Mouse (Mus musculus) forelimb bud, embryonic 11.5 days (tissue): Measurements from ENCODE around the gene Dalrd3.
"Not testable (repeated sequence)": the region's sequence is repeated elsewhere in the genome, so short reads cannot be mapped to it uniquely, and the experiment has no call there.

Source experiments
- DNase-seq: peaks from one replicate; pipeline ENCODE4 v3.0.0-alpha.2; 2012; ENCODE audit warnings: low read depth, low spot score

Gene Dalrd3

GRCm38 (mm10) chr9:108572321-108572720 lies 2.6 kb downstream of the Dalrd3 start:
- no peak for DNase-seq

GRCm38 (mm10) chr9:108573774-108574690 lies 4.3 kb downstream of the Dalrd3 start:
- DNase-seq = peak; percentile 72

DNA sequence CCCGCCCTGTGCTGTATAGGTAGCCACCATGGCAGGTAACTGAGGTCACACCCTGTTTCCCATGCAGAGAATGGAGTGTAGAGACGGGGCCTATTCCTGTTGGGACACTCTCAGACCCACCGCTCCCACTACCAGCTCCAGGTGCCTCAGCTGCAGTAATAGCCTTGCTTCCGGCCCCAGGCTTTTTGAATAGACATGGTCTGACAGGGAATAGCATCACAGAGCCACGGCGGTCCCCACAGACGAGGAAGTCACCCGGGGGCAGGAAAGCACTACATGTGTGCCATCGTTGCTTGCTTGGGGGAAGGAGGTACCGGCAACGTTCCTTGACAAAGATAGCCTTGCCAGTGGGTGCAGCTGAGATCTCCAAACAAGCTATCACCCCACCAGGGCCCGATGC lies 5.2 kb downstream of the Dalrd3 start:
- no peak for DNase-seq

- no peak for DNase-seq
These were observed 5.9 kb downstream of the Dalrd3 start for GRCm38 (mm10) chr9:108575321-108576297.

GRCm38 (mm10) chr9:108577025-108577424 lies 7.3 kb downstream of the Dalrd3 start:
- DNase-seq = no peak

GRCm38 (mm10) chr9:108577934-108578544 lies 8.4 kb downstream of the Dalrd3 start:
- no peak for DNase-seq

DNA sequence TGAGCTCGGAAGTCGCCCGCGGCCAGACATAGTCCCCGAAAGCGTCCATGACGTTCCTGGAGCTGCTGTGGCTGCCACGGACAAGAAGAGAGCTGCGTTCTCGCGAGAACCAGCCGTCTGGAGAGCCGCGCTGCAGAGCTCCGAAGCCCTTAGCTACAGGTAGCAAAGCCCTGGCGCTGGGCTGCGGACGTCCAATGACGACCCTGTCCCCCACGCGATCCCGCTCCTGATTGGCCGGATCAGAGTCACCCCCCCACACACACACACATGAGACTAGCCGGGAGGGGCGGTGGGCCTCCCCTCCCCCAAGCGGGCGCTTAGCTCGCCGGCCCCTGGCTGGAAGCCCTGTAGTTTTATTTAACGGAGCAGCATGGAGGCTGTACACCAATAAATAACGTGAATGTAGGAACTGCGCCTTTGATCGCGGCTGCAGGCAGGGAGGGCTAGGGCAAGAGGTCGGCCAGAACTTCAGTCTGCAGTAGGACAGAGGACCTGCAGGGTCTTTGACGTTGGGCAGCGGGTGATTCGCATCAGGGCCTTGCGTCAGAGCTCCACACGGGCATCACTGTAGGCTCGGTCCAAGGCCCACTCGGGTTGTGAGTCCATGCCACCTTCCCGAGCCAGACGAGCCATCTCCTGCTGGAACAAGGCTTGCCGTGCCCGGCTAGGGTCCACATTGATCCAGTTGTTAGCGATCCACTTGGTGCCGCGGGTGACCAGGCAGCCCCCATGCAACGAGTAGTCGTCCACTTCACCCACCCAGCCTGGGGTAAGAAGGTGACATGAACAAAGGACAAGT lies 9.1 kb downstream of the Dalrd3 start, which contains the start of gene Wdr6:
Gene Wdr6 (minus strand): TSS at position 195 of the 799 bp plus-strand sequence.
- DNase-seq = peak; percentile 97

DNA sequence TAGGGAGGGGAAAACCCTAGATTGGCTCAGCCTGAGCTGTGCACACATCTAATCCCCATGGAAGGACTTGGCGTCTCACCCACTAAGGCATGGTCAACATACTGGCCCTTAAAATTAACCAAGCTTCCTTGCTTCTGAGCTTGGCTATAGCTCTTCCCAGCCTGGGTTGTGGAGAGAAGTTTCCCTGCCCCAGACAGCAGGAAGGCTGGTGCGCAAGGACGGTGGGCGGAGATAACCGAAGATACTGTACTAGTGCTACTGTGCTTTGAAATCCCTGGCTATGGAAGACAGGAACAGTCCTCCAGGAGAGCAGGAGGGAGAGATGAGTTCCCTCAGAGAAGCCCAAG lies 9.6 kb downstream of the Dalrd3 start:
- DNase-seq = no peak

- peak; percentile 91 for DNase-seq
These were observed 18.0 kb downstream of the Dalrd3 start for GRCm38 (mm10) chr9:108587571-108588180.

GRCm38 (mm10) chr9:108589229-108589628 lies 19.5 kb downstream of the Dalrd3 start:
- DNase-seq = no peak

- DNase-seq = no peak
These were observed 21.8 kb downstream of the Dalrd3 start for GRCm38 (mm10) chr9:108591462-108591861.

DNA sequence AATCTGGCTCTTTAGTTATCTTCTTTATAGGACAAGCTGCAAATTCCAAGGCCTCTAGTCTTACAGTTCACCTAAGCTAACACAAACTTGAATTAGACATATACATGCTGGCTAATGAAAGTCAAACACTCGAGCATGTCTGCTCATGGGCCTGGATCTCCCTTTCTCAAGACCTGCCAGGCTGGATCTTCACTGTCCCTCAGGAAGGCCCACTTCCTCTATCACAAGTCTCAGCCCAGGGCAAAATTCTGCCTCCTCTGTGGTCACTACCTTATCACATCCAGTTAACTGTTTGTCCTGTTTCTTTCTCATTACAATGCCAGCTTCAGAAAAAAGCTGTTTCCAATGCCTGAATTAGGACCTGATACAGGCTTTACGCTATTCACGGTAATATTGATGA lies 24.7 kb downstream of the Dalrd3 start:
- DNase-seq = no peak

DNA sequence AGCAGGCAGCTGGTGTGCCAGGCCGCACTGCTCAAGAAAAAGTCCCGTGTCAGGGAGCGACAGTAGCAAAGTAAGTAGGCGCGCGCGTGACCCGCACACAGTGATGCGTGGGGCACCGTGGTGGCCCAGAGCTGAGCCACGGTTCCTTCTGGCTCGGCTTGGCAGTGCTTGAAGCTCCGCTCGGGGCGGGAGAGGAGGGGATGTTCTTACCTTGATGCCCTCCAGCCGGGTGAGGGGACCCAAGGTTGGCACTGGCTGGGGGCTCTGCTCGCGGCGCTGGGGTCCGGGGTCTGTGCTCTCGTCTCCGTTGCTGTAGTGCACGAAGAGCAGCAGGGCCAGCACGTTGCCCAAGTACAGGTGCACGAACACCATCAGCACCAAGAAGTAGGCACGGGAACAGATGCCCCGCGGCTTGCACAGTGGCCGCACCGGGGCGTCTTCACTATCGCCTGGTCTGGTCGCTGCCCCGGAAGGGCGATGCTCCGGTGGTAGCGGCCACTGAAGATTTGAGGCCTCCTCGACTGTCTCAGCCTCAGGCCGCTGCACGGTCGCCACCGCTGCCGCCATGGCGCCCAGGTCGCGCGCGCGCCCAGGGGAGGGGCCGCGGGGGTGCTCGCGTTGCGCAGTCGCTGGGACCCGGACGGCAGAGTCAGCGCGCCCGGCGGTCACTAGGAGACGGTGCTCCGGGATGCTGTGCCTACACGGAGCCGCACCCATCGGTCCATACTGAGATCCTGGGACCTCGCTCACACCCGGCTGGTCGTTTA lies 27.5 kb downstream of the Dalrd3 start, which contains the start of gene P4htm:
Gene P4htm (minus strand): TSS at position 670 of the 767 bp plus-strand sequence.
- peak; percentile 30 for DNase-seq

DNA sequence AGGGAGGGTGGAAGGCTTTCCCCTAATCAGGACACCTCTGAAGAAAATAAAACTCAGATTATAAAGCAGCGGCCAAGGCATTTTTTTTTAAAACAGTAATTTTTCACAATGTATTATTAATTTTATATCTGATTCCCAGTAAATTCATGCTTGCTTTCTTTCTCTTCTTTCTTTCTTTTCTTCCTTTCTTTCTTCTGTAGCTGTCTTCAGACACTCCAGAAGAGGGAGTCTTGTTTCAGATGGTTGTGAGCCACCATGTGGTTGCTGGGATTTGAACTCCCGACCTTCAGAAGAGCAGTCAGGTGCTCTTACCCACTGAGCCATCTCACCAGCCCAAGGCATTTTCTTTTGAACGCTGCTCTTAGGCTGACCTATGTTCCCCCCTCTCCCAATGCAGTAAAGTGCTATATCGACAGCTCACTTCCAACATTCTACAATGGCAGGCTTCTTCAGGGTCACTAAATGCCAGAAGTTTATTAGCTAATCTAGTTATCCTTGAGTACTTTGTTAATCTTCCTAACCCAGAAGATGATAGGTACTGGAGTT lies 29.4 kb downstream of the Dalrd3 start:
- no peak for DNase-seq

GRCm38 (mm10) chr9:108600011-108600410 lies 30.3 kb downstream of the Dalrd3 start:
- no peak for DNase-seq

DNA sequence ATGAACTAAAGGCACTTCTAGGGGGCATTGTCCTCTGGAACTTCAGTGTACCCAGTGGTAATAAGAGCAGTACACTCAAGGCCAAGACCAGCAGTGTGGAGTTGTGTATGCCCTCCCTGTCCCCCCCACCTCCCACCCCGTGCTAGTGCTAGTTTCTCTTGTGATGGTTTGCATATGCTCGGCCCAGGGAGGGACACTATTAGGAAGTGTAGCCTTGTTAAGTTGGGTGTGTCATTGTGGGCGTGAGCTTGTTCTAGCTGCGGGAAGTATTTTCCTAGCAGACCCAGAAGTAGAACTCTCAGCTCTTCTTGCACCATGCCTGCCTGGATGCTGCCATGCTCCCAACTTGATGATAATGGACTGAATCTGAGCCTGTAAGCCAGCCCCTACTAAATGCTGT lies 32.3 kb downstream of the Dalrd3 start:
- no peak for DNase-seq

GRCm38 (mm10) chr9:108607929-108608328 lies 38.2 kb downstream of the Dalrd3 start:
- DNase-seq = not testable (repeated sequence)

DNA sequence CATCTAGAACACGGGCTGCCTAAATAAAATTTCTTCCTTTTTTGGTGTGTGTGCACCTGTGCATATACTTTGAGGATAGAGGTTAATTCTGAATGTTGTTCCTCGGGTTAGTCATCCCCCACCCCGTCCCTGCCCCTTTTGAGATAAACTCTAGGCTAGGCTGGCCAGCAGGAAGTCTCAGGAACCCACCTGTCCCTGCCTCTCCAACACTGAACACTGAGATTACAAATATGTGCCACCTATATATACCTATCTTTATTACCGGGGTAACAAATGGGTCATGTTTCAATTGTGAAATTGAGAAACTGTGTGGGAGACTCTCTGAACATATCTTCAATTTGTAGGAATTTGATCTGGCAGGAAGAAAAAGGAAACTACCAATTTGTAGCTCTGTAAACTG lies 39.2 kb downstream of the Dalrd3 start:
- DNase-seq = no peak

DNA sequence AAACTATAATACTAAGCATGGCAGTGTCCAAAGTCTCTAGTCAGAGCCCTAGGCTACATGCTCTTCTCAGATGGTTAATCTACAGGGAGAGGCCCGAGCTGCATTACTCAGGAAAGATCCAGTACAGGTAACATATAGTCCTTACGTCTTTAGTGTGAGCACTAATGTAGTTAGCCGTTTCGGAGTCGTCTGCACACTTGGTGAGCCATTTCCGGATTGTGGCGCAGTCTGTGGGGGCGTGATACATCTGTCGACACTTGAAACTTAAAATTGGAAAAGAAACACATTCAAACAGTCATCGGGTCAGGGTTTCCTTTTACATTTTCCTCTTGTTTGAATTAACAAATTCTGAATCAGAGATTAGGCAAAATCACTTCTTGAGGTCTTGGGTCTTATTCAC lies 41.8 kb downstream of the Dalrd3 start:
- DNase-seq = no peak
